Mouse (Mus musculus) MEL (cell line): ENCODE data around the gene 1700122O11Rik. TPM values are rescaled to one million over a fixed set of nuclear protein-coding genes. Genes with fewer than 3 reads are reported as not detected.

Experiments used
- DNase-seq: peaks from one replicate; pipeline ENCODE4 v3.0.0; 2011; ENCODE audit warnings: low read depth, low spot score
- H3K27ac ChIP-seq: 2 replicates; pipeline ENCODE4 v1.5.1; 2012; ENCODE audit warnings: low read depth, mild to moderate bottlenecking, control low read depth, low read length, moderate library complexity; ENCODE audit not compliant: control insufficient read depth
- H3K27me3 ChIP-seq, 2 experiments: fragments of 150-350 bp in 1 of 2; sonication (generic) in 1 of 2; 2 replicates each; pipeline ENCODE4 v1.6.1; 2012; ENCODE audit warnings: low read length in 2 of 2, mild to moderate bottlenecking in 2 of 2, improper control_type of control experiment in 1 of 2, moderate library complexity in 1 of 2; ENCODE audit not compliant: insufficient read depth in 2 of 2, control insufficient read depth in 1 of 2
- H3K36me3 ChIP-seq, 2 experiments: 2 replicates each; pipeline ENCODE4 v1.6.1; 2012 to 2014; ENCODE audit warnings: low read length in 2 of 2, improper control_type of control experiment in 1 of 2, inconsistent platforms in 1 of 2, mild to moderate bottlenecking in 1 of 2; ENCODE audit not compliant: insufficient read depth in 2 of 2, control insufficient read depth in 1 of 2
- H3K4me1 ChIP-seq, 2 experiments: fragments of 150-350 bp in 1 of 2; sonication (generic) in 1 of 2; 2 replicates each; pipeline ENCODE4 v1.6.1; 2012; ENCODE audit warnings: low read length in 2 of 2, improper control_type of control experiment in 1 of 2, mild to moderate bottlenecking in 1 of 2; ENCODE audit not compliant: insufficient read depth in 2 of 2, control insufficient read depth in 1 of 2
- H3K4me3 ChIP-seq, 2 experiments: fragments of 150-350 bp in 1 of 2; sonication (generic) in 1 of 2; 2 replicates each; pipeline ENCODE4 v1.5.1; 2012; ENCODE audit warnings: low read depth in 2 of 2, low read length in 2 of 2, mild to moderate bottlenecking in 2 of 2, moderate library complexity in 2 of 2, control low read depth in 1 of 2, improper control_type of control experiment in 1 of 2; ENCODE audit not compliant: control insufficient read depth in 1 of 2, insufficient read depth in 1 of 2
- H3K79me2 ChIP-seq: 2 replicates; pipeline ENCODE4 v1.6.1; 2012; ENCODE audit warnings: mild to moderate bottlenecking, low read length, moderate library complexity; ENCODE audit not compliant: control insufficient read depth, poor library complexity, insufficient read depth
- H3K9ac ChIP-seq: 2 replicates; pipeline ENCODE4 v1.6.1; 2012; ENCODE audit warnings: low read depth, mild to moderate bottlenecking, control low read depth, low read length, moderate library complexity; ENCODE audit not compliant: control insufficient read depth, poor library complexity, severe bottlenecking
- H3K9me3 ChIP-seq: fragments of 150-350 bp; sonication (generic); replicated peaks from 2 replicates; pipeline ENCODE4 v1.6.1; 2012; ENCODE audit warnings: mild to moderate bottlenecking, low read length, improper control_type of control experiment, moderate library complexity; ENCODE audit not compliant: insufficient read depth
- BHLHE40 ChIP-seq: IDR thresholded peaks from 2 replicates; pipeline ENCODE4 v1.6.1; 2012; ENCODE audit warnings: low read depth, mild to moderate bottlenecking, inconsistent platforms, low read length, improper control_type of control experiment, borderline replicate concordance
- CHD2 ChIP-seq: IDR thresholded peaks from 2 replicates; pipeline ENCODE4 v1.6.1; 2011; ENCODE audit warnings: low read length, improper control_type of control experiment
- E2F4 ChIP-seq: IDR thresholded peaks from 2 replicates; pipeline ENCODE4 v1.6.1; 2011; ENCODE audit warnings: low read depth, low read length, improper control_type of control experiment, borderline replicate concordance
- ELF1 ChIP-seq: IDR thresholded peaks from 2 replicates; pipeline ENCODE4 v1.6.1; 2014; ENCODE audit warnings: low read depth, mild to moderate bottlenecking, inconsistent platforms, low read length, improper control_type of control experiment, moderate library complexity
- ETS1 ChIP-seq: IDR thresholded peaks from 2 replicates; pipeline ENCODE4 v1.6.1; 2012; ENCODE audit warnings: low read depth, mild to moderate bottlenecking, inconsistent platforms, low read length, improper control_type of control experiment, moderate library complexity
- HCFC1 ChIP-seq: IDR thresholded peaks from 2 replicates; pipeline ENCODE4 v1.6.1; 2012; ENCODE audit warnings: low read depth, mild to moderate bottlenecking, inconsistent platforms, low read length, improper control_type of control experiment, moderate library complexity
- JUND ChIP-seq: IDR thresholded peaks from 2 replicates; pipeline ENCODE4 v1.6.1; 2011; ENCODE audit warnings: low read depth, mild to moderate bottlenecking, improper control_type of control experiment, low read length
- KAT2A ChIP-seq: conservative IDR thresholded peaks from 2 replicates; pipeline ENCODE4 v1.6.1; 2012; ENCODE audit warnings: low read depth, low read length, improper control_type of control experiment, inconsistent platforms
- MAFK ChIP-seq: IDR thresholded peaks from 2 replicates; pipeline ENCODE4 v1.6.1; 2011; ENCODE audit warnings: low read depth, mild to moderate bottlenecking, low read length, improper control_type of control experiment, borderline replicate concordance
- MAX ChIP-seq: IDR thresholded peaks from 2 replicates; pipeline ENCODE4 v1.6.1; 2011; ENCODE audit warnings: low read length, improper control_type of control experiment
- MAZ ChIP-seq: IDR thresholded peaks from 2 replicates; pipeline ENCODE4 v1.6.1; 2012; ENCODE audit warnings: low read depth, mild to moderate bottlenecking, inconsistent platforms, low read length, improper control_type of control experiment
- MEF2A ChIP-seq: IDR thresholded peaks from 2 replicates; pipeline ENCODE4 v1.6.1; 2014; ENCODE audit warnings: low read depth, mild to moderate bottlenecking, inconsistent platforms, low read length, improper control_type of control experiment; ENCODE audit not compliant: poor library complexity, insufficient replicate concordance, severe bottlenecking; ENCODE audit errors: extremely low read depth
- MXI1 ChIP-seq: IDR thresholded peaks from 2 replicates; pipeline ENCODE4 v1.6.1; 2011; ENCODE audit warnings: mild to moderate bottlenecking, low read depth, low read length, improper control_type of control experiment
- POLR2A ChIP-seq, 2 experiments: IDR thresholded peaks; 2 replicates each; pipeline ENCODE4 v1.6.1; 2011 to 2012; ENCODE audit warnings: low read length in 2 of 2, mild to moderate bottlenecking in 2 of 2, control low read depth in 1 of 2, improper control_type of control experiment in 1 of 2, low read depth in 1 of 2, moderate library complexity in 1 of 2; ENCODE audit not compliant: control insufficient read depth in 1 of 2, insufficient read depth in 1 of 2, poor library complexity in 1 of 2
- POLR2AphosphoS5 ChIP-seq: IDR thresholded peaks from 2 replicates; pipeline ENCODE4 v1.6.1; 2012; ENCODE audit warnings: low read depth, borderline replicate concordance, mild to moderate bottlenecking, inconsistent platforms, low read length, moderate library complexity, mixed read lengths
- SIN3A ChIP-seq: IDR thresholded peaks from 2 replicates; pipeline ENCODE4 v1.6.1; 2012; ENCODE audit warnings: low read length, improper control_type of control experiment, inconsistent platforms
- SMC3 ChIP-seq: IDR thresholded peaks from 2 replicates; pipeline ENCODE4 v1.6.1; 2011; ENCODE audit warnings: low read depth, low read length, improper control_type of control experiment
- TAL1 ChIP-seq: IDR thresholded peaks from 2 replicates; pipeline ENCODE4 v1.6.1; 2012; ENCODE audit warnings: mild to moderate bottlenecking, inconsistent platforms, low read length, moderate library complexity, mixed read lengths
- TBP ChIP-seq: IDR thresholded peaks from 2 replicates; pipeline ENCODE4 v1.8.0; 2011; ENCODE audit warnings: low read depth, low read length, improper control_type of control experiment
- TCF12 ChIP-seq: IDR thresholded peaks from 2 replicates; pipeline ENCODE4 v1.6.1; 2014; ENCODE audit warnings: low read depth, mild to moderate bottlenecking, inconsistent platforms, low read length, improper control_type of control experiment, moderate library complexity
- USF1 ChIP-seq: IDR thresholded peaks from 2 replicates; pipeline ENCODE4 v1.6.1; 2014; ENCODE audit warnings: low read depth, mild to moderate bottlenecking, inconsistent platforms, low read length, improper control_type of control experiment, moderate library complexity
- ZMIZ1 ChIP-seq: IDR thresholded peaks from 2 replicates; pipeline ENCODE4 v1.6.1; 2012; ENCODE audit warnings: low read depth, mild to moderate bottlenecking, inconsistent platforms, low read length, improper control_type of control experiment, moderate library complexity
- polyA plus RNA-seq, 2 experiments: library from polyadenylated mRNA; stranded (reverse) in 1 of 2; unstranded in 1 of 2; fragments of >175 nt in 1 of 2; fragments of >200 nt in 1 of 2; gene quantifications; 2 replicates each; pipeline versions ENCODE4 v1.2.1 to v1.2.4; 2012; ENCODE audit warnings: low replicate concordance in 2 of 2, low read depth in 1 of 2; ENCODE audit not compliant: insufficient read length in 2 of 2, insufficient read depth in 1 of 2, missing spikeins in 1 of 2
- total RNA-seq: library from RNA; depleted of rRNA; stranded (reverse); fragments of 300-350 nt; gene quantifications from 2 replicates; pipeline ENCODE4 v1.2.3, GENCODE M21; 2012

The 1700122O11Rik gene
- total and polyA plus RNA-seq, 3 experiments: not detected

DNA sequence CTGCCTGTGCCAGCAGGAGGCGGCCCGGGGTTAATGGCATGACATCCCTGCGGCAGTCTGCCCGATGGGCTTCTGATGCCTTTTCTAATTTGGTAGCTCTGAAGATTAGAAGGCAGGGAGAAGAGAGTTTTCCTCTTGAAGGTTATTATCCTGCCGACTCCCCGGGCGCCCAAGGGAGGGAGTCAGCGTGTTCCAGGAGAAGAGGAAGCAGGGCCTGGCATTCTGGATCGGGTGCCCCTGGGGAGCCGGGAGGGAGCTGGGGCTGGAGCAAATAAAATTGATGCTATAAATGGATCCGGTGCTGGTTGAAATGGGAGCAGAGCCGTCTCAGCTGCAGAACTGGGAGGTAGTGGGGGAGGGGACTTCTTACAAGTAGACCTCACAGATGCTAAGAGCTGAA lies 19.3 kb upstream of the 1700122O11Rik start:
- no peak overlapping the region for H3K9ac ChIP-seq
- H3K36me3 ChIP-seq: no peaks in the 10 kb centered on the region; a peak in 1 of 4 replicates
- no peak for TF ChIP-seq TBP
- no peak for TF ChIP-seq MXI1
- no peak for TF ChIP-seq ELF1
- no peak for TF ChIP-seq SMC3
- TF ChIP-seq BHLHE40: no peak
- no peak for TF ChIP-seq TAL1
- no peak for TF ChIP-seq ZMIZ1
- TF ChIP-seq CHD2: no peak
- TF ChIP-seq USF1: no peak
- TF ChIP-seq TCF12: no peak
- TF ChIP-seq HCFC1: no peak
- no peak for TF ChIP-seq KAT2A
- no peak for TF ChIP-seq POLR2A (IDR thresholded peaks at IDR 0.05; ENCODE audit: control insufficient read depth in 1 of 2, insufficient read depth in 1 of 2, low read depth in 1 of 2, low read length in 2 of 2, poor library complexity in 1 of 2)
- no peak for TF ChIP-seq MAX
- no peak for TF ChIP-seq POLR2AphosphoS5
- no peak for TF ChIP-seq MAFK
- TF ChIP-seq ETS1: no peak
- peaks cover 0 to 3% of the 10 kb centered on the region in 2 experiments; a peak in 2 of 4 replicates for H3K4me1 ChIP-seq
- H3K9me3 ChIP-seq: no peaks in the 10 kb centered on the region
- no peaks in the 10 kb centered on the region for H3K79me2 ChIP-seq
- H3K4me3 ChIP-seq: no peak overlapping the region
- no peaks in the 10 kb centered on the region; a peak in 1 of 4 replicates for H3K27me3 ChIP-seq
- DNase-seq: no peak
- no peak overlapping the region for H3K27ac ChIP-seq

GRCm38 (mm10) chr17:48055076-48055816 lies 17.2 kb upstream of the 1700122O11Rik start:
- Histone ChIP-seq H3K9me3 (no peaks in the 10 kb centered on the region), H3K79me2 (no peaks in the 10 kb centered on the region), H3K36me3 (no peaks in the 10 kb centered on the region; a peak in 1 of 4 replicates), H3K9ac (no peak overlapping the region), H3K27me3 (no peaks in the 10 kb centered on the region; a peak in 1 of 4 replicates), H3K4me1 (peaks cover 0 to 3% of the 10 kb centered on the region in 2 experiments; a peak in 2 of 4 replicates), H3K27ac (no peak overlapping the region), H3K4me3 (no peak overlapping the region)
- no peak for TF ChIP-seq MAFK
- TF ChIP-seq MAZ: no peak
- no peak for TF ChIP-seq MEF2A
- no peak for TF ChIP-seq JUND
- TF ChIP-seq E2F4: no peak
- no peak for TF ChIP-seq SIN3A
- TF ChIP-seq MAX: no peak
- DNase-seq: no peak
